Mouse (Mus musculus) embryo, embryonic 11 days (tissue): Measurements from ENCODE around the gene Trim28.
A peak's percentile ranks its signal among the peaks of the same experiment; 100 is the strongest.

ENCODE experiments used
- DNase-seq: peaks from one replicate; pipeline ENCODE4 v3.0.0-alpha.2; 2015

Gene Trim28

DNA sequence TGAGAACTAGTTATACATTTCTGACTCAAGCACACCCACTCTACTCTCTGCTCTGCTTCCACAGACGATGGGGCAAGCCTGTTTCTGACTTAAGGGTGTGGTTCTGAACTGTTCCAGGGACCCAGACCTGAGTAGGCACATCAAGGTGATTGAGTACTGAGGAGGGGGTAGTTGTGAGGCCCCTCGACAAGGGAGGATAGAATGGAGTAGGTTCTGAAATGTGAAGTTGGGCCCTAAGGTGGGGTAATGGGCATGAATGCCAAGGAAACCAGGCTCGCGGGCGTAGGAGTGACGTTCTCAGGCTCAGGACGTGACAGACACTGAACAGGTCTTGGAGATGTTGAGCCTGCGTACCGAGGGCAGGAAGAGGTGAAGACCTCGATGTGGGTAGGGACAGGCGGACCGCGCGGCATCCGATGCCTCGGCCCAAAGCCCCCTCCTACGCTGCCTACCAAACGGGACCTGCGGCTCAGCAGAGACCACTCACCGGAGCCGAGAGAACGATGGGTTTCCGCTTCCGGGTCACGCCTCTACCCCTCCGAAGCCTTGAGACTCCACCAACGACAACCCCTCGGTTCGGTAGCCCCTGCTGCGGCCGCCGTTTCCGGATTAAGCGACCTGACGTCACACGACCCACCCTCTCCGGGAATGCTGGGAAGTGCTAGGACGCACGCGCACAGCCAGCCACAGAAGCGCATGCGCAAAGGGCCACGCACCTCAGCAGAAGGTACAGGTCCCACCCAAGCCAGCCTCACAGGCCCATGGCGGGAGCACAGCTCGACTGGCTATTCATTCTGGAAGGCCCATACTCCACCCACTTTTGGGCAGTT lies 35.4 kb downstream of the Trim28 start, which contains the start of gene Chmp2a:
Chmp2a (minus strand) TSS at position 660 of the 830 bp plus-strand sequence.
- peak; percentile 98 for DNase-seq

DNA sequence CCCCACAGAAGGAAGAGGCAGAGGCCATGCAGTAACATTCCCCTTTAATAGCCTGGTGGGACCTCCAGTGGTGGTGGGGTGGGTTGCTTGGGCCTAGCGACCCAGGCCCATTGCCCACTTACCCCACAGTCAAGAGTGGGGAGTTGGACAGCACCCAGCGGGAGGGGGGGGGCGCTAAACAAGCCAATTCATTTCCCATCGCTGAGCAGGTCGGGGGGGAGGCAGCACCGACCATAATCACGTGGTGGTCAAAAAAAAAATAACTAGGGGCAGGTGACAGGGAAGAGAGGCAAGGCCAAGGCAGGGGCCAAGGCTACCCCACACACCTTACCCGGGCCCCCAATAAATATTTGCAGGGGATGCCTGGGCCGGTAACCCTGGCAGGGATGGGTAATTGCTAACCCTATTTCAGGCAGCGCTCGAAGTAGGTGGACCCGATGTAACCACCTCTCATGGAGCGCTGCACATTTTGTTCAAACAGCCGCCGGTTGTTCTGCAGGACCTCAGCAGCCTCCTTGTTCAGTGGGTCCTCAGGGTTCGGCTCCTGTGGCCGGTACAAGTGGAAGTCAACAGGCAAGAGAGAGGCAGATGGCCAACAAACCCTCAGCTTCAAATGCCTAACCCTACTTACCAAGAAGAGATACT lies 36.4 kb downstream of the Trim28 start:
- no peak for DNase-seq

DNA sequence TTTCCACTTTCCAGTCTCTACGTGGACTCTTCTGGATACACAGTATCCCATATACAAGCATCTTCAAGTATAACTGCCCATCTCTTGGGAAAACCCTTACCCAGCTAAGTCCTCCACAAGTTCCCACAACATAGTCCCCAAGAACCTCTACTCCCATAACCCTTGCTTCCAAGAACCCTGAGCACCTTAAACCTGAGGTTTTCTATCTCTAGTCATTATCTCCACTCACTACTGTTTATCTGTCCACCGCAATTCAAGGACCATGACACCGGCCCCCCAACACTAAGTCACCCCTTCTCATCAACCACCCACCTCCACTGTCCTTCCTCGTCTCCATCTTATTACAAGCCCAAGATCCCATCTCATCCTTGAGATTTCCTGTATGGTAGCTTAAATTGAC lies 37.9 kb downstream of the Trim28 start:
- DNase-seq = no peak

DNA sequence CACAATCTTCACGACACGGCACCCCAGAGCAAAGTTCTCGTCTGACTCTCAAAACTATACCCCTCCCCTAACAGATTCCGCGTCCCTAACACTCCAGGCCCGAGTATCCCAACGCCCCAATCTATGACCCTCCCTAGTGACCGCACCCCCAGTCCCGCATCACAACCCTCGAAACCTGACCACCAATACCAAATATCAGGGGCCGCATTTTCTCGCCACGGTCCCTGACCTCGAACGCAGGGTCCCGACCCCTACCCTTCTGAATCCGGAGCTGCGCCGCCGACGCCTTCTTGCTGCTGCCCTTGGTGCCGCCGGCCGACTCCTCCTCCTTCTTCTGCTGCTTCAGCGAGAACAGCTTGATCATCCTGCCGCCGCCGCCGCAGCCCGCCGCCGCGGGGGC lies 38.5 kb downstream of the Trim28 start:
- DNase-seq = no peak

DNA sequence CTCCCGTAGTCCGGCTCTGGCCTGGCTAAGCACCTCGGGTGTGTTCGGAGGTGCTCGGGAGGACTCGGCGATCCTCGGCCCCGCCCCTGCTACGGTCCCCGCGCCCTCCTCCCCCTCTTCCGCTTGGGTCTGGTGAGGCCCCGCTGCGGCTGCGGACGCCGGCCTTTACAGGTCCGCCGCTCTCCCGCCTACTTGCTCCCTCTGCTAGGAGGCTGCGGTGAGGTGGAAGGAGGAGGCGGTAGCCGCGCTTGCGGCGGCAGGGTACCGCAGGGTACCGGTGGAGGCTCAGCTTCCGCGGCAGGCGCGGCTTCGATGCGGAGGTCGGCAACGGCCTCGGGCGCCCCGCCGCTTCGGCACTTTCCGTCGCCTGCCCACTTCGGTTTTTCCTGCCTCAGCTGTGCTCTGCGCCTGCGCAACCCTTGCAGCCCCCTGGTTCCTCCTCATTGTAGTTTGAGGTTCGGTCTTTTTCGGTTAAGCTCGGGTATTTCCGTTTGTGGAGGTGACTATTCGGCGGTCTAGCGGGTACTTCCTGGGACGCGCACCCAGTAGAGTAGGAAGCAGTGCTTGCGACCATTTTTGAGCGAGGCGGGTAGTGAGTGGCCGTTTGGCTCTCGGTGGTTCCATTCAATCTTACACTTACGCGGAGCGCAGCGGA lies 39.1 kb downstream of the Trim28 start, which contains the start of gene Ube2m:
Ube2m (minus strand) TSS at position 375 of the 655 bp plus-strand sequence.
- peak; percentile 99 for DNase-seq

DNA sequence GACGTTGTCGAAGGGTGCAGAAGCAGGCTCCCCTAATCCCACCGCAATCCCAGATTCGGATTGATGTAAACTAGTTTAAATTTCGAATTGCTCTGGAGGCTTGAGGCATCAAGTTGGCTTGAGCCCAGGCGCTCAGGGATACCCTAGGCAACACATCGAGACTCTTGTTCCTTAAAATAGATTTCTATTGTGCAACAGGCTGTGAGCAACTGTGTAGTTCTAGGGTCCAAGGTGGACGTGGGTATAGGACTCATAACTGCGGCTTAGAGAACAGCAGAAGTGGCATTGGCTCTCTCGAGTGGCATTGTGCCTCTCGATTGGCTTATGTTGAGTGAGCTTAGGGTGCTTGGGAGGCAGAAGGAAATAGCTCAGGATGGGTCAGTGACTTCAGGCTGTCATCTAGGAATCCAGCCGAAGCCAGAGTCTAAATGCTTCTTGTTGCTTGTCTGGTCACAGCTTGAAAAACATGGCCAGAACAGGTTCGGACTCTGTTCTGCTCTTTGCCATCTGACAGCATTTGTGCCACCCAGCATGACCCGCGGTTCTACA lies 39.8 kb downstream of the Trim28 start:
- DNase-seq = no peak

DNA sequence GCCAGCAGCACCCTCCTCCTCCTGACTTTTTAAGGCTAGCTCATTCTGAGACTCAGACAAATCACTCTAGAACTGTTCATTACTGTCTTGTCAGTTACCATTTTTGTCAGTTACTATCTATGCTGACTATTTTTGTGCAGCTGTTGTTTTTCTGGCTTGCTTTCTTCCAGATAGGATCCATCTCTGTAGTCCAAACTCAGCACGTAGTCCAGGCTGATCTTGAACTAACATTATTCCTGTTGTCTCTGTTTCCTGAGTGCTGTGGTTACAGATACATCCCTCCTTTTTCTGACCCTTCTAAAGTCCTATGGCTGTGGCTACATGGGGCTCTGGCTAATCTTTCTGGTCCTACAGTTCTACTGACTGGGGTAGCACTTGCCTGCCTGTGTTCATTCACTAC lies 40.3 kb downstream of the Trim28 start:
- DNase-seq = no peak

DNA sequence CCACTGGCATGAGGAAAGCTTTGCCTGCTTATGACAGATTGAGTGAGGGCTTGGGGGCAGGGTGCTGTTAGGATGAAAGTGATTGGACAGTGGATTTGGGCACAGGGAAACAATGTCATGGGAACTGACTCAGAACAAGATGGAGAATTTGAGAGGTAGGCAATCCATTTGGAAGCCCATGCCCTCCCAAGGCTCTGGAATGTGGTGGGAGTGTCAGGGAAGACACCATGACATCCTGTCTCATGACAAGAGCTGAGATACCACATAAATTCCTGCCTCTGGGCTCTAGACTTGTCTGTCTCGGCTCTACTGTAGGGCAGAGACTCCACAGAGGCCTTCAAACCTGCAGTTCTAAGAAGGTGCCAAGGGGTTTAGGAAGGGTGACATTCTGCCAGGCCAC lies 42.3 kb downstream of the Trim28 start:
- no peak for DNase-seq

DNA sequence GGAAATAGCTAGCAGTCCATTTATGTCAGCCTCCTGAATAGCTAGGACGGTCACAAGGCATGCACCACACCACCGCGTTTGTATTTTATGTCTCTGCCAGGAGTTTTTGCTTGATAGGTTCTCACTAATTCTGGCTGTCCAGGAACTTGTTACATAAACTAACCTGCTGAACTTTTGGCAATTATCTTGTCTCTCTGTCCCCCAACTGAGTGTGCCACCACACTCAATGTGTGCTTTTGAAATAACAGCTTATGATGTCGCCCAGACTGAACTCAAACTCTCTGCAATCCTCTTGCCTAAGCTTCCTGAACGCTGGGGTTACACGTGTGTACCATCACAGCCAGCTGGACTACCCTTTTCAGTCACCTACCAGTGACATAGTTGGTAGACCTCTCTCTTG lies 43.6 kb downstream of the Trim28 start:
- no peak for DNase-seq

DNA sequence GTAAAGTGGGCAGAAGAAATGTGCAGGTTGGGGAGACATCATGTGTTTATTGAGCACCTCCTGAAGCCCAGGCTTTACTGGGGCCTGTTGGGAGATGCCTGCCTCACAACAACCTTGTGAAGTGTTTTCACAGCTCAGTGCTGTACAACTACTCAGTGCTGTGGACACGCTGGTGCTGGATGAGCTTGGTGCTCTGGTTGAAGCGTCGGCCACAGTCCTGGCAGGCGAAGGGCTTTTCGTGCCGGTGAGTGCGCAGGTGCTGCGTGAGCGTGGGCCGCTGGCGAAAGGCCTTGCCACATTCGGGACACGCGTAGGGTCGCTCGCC lies 44.2 kb downstream of the Trim28 start:
- DNase-seq = no peak

DNA sequence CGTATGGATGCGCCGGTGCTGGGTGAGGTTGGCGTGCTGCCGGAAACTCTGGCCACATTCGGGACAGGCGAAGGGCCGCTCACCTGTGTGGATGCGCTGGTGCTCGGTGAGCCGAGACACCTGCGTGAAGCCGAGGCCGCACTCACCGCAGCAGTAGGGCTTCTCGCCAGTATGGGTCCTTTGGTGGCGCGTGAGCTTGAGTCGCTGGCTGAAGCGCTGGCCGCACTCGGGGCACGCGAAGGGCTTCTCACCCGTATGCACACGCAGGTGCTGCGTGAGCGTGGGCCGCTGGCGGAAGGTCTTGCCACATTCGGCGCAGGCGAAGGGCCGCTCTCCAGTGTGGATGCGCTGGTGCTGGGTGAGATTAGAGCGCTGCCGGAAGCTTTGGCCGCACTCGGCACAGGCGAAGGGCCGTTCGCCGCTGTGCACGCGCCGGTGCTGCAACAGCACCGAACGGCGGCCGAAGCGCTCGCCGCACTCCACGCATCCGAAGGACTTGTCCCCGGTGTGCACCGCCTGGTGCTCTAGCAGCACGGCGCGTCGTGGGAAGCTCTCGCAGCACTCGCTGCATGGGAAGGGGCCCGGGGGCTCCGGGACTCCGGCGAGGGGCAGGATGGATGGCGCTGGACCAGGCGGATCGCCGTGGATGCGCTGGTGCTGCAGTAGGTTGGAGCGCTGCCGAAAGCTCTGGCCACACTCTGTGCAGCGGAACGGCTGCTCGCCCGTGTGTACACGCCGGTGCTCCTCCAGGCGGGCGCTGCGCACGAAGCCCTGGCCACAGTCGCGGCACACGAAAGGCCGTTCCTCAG lies 44.7 kb downstream of the Trim28 start:
- DNase-seq = peak; percentile 65

DNA sequence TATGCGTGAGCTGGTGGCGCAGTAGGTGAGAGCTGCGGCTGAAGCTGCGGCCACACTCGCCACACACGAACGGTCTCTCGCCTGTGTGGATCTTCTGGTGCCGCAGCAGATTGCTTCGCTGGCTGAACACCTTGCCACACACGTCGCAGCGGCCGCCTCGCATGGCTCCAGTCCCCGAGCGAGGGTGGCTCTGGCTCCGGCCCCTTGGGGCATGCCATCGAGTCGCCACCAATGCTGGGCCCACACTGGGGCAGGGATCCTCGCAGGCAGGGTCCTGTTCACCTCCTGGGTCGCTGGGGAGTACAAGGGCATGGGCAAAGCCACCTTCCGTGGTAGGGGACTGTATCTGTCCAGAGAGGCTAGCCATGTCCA lies 45.3 kb downstream of the Trim28 start:
- no peak for DNase-seq

DNA sequence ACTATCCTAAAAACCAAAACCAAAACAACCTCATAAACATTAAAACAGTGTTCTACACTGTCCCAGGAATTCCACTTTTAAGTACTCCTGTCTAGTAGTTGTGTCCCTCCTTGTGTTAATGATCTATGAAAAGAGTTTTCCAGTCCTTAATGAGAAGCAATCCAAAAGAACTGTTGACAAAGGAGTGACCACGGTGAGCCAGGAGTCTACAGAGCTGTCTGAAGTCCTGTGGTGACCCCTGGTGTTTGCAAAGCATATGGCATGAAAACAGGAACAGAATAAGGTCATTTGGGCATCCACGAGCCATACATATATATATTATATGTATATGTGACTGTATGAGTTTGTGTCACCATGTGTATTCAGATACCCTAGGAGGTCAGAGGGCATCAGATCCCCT lies 47.2 kb downstream of the Trim28 start:
- DNase-seq = peak; percentile 78

DNA sequence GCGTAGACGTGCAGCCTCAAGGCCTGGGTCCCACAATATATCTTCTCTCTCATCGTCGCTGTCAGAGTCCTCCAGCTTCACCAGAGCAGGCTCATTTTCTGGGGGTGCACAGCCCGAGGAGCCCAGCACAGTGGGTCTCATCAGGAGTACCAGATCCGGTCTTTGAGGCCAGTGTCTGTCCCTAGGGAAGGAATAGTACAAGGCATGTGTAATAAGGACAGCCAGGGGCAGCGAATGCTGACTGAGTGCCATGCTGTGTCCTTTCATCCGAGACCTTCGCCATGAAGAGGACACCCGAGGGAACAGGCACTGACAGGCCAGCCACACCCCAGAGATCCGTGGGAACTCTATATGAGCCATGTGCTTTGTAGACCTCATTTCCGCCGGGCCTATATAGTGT lies 54.1 kb downstream of the Trim28 start:
- DNase-seq = no peak

DNA sequence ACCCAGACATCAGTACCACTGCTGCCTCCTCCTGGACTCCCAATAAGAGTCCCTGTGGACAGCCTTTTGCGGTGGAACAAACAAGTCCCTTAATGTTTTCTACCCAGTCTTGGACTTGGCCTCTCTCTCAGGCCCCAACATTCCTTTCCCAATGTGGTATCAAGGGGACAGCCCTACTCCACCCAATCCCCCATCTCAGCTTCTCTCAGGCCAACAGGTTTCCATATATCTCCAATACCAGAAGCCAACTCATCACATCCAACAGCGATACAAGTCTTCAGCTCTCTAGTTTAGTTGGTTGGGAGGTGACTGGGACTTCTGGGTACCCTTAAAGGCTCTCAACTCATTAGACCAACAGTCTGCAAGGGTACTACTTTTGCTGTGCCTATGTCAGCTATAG lies 54.6 kb downstream of the Trim28 start:
- no peak for DNase-seq

DNA sequence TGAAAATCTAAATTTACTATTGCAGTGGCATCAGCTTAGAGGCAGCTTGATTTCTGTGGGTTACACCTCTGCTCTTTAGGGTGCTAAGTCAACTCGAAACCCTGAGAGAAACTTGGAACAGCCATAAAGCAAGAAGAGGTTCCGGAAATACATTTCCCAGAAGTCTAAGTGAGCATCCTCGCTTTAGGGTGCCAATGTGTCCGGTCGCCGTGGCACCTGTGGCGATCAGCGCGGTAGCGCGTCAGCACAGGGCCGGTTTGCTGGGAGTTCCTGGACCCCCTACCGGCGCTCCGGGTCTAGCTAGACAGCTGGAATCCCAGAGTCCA lies 55.0 kb downstream of the Trim28 start:
- no peak for DNase-seq

DNA sequence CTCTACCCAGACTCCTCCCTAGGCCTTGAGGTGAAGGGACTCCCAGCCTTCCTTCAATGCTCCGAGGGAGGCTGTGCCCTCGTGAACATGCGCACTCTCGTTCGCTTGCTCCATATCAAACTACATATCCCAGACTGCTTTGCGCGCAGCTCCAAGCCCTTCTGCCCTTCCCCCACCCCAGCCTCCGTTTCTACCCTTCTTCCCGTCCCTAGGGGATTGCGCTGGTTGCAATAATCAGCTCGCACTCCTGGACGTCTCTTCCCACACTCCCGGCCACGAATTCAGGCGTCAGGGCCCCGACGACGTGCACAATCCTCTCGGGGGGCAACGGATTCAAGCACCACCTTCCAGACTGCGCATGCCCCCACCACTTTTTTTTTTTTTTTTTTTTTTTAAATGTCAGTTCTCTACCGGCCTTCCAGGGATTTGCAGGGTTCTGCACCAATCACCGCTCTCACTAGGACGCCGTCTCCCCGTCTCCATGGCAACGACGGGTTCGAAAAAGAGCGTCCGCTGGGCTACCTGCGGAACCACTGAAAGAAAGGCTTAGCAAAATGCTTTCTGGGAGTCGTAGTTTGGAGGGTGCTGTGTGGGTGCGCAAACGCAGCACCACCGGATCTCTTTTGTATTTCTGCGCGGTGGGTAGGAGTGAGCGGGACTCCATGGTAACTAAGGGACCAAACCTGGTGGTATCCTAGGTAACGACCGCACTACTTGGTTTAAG lies 55.5 kb downstream of the Trim28 start, which contains the start of gene Mzf1:
Mzf1 (minus strand) TSS at position 478 of the 724 bp plus-strand sequence.
- DNase-seq = peak; percentile 99

DNA sequence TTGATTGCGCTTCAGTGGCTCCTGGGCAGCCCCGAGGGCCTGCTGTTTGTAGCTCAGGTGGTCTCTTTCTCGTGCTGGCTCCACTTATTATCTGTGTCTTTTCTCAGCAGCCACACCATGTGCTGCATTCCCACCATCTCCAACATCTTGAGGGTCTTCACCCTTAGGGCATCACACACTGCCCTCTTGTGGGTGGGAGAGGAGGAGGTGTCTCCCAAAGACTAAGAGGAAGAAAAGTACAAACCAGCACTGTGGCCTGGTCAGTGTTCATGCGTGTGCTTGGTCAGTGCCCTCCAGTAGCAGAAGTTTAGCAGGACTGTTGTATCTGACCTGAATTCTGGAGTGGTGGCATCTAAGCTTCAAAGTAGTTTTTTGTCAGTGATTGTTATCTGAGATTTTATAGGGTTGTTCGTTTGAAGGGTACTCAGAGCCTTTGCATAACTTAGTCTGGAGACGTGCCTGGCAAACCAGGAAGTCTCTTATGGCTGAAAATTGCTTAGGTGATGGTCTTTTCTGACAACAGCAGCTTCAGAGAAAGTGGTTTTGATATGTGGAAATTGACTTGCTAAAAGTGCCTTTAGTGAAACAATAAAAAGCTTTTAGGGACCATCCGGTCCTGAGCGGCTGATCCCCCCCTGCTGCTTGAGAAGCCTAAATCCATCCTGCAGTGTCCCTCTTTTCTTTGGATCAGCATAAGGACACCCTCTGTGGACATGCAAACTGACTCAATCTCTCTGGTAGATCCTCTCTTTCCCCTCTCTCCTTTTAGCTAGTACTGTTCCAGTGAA lies 58.2 kb downstream of the Trim28 start:
- peak; percentile 25 for DNase-seq

DNA sequence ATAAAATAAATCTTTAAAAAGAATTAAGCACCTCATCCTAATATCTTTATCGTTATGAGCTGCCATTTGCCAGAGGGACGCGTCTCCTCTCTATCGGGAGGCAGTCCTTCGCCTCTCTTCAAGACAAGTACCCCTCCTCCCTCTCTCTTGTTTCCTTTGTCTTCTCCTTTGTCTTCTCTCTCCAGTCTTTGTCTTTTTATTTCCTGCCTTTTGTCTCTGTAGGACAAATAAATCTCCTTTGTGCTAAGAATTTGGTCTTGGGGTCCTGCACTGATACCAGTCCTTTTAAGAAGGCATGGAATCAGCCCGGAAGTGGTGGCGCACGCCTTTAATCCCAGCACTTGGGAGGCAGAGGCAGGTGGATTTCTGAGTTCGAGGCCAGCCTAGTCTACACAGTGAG lies 60.6 kb downstream of the Trim28 start:
- no peak for DNase-seq

DNA sequence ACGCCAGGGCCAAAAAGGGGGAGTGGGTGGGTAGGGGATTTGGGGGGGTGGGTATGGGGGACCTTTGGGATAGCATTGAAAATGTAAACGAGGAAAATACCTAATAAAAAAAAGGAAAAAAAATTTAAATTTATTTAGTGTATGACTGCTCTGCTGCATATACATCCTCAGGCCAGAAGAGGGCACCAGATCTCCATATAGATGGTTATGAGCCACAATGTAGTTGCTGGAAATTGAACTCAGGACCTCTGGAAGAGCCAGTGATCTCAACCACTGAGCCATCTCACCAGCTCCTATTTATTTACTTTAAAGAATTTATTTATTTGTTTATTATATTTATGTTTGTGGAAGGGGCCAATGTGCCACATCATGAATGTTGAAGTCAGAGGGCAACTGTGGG lies 64.5 kb downstream of the Trim28 start:
- peak; percentile 27 for DNase-seq

DNA sequence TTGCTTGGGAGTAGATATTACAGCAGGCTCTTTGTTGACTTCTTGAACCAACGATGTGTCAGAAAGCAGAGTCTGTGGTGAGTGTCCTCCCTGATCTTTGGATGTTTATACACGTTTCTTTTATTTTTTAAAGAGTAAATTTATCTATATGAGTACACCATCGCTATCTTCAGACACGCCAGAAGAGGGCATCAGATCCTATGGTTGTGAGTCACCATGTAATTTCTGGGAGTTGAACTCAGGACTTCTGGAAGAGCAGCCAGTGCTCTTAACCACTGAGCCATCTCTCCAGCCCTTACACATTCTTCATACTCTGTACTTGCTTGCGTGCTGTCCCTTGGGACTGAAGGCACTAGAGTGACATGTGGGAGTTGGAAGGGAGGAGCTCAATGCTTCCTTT lies 73.4 kb downstream of the Trim28 start:
- no peak for DNase-seq
